Mouse (Mus musculus): ENCODE measurements around the gene Vill.

DNA sequence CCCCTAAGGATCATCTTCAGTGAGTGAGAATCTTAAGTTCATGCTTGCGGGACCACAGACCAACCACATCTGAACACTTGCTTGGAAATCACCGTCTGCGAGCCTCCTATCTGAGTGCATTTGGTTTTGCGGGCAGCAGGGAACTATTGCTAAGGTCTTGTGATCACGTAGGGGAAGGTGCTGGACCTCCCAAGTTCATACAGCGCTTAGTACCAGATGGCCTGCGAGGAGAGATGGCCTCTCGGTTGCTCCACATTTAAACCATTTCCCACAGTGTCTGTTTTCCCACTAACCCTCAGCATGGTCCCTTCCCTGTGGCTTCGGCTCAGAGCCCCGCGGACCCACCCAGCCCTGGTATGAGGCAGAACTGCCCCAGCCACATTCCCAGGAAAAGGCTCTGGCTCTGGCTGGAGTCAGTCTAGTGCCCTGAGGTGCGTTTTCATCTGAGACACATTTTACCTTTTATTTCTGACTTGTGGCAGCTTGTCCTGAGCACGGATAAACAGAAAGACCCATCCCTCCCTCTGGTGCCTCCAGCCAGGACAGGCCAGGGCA lies 42.3 kb upstream of the Vill start:
- TF ChIP-seq POLR2A (IDR thresholded peaks at IDR 0.05; ENCODE audit: low read depth, low read length) (no peak), CTCF (IDR thresholded peaks at IDR 0.05; ENCODE audit: extremely low read depth, insufficient read length, insufficient replicate concordance, low read depth, low read length) (no peak)

Data from small intestine, adult 2 months (tissue).